Mouse (Mus musculus): Measurements from ENCODE around the gene Dscaml1. TPM values are rescaled to one million over a fixed set of nuclear protein-coding genes. Genes with fewer than 3 reads are reported as not detected.

Gene Dscaml1
- total RNA-seq, 2 experiments from 2014 or later, result 0.21 TPM; not detected in 1

DNA sequence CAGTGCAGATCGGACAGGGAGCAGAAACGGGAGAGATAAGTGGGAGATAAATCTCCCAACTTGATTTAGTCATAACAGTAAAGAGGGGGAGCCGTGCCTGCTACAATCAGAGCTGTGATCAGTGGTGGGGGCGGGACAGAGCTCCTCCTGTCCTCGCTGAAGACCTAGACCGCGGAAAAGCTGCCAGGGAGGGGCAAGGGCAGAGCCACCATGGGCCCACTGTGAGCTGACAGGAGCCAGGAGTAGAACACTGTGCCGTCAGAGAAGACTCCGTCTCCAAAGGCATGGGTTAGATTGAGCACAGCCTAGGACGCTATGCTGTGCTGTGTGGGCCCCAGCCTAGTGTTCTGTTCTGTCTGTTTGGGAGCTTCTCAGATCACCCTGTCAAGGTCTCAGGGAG is 72.8 kb downstream of the Dscaml1 start:
- DNase-seq, result no peak
- intact Hi-C loops (cut with DNase I; ENCODE audit: low total_unique reads), result no loop called here

DNA sequence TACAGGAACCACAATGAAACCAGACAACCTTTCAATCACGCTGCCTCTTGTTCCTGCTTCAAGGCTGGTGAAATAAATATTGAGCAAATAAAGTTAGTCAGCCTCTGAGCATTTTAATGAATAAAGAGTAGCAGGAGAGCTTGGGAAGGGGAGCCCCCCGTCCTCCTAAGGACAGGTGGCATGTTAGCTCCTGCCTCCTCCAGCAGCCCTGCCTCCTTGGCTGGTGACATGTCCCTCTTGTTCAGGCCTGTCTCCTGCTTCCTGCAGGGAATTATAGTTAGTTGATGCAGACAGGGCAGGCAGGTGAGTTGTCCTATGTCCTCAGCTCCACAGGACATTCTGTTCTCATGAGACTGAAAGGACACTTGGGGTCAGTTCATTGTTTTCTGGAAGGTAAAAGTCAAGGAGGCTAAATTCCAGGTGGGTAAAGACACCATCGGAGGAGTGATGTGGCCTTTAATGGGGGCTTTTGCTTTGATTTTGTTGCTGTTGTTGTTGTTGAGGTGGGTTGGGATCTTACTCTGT is 73.7 kb downstream of the Dscaml1 start:
- no peak for DNase-seq
- intact Hi-C loops (cut with DNase I; ENCODE audit: low total_unique reads), result no loop called here

- DNase-seq, result no peak
Measured at GRCm38 (mm10) chr9:45501295-45501927, 75.0 kb downstream of the Dscaml1 start.

GRCm38 (mm10) chr9:45501963-45502641 is 75.7 kb downstream of the Dscaml1 start:
- intact Hi-C loops (cut with DNase I; ENCODE audit: low total_unique reads), result no loop called here
- no peak for DNase-seq

More at GRCm38 (mm10) chr9:45501295-45501927, 75.0 kb downstream of the Dscaml1 start:
- intact Hi-C loops (cut with DNase I; ENCODE audit: low total_unique reads), result no loop called here

GRCm38 (mm10) chr9:45504977-45505376 is 78.5 kb downstream of the Dscaml1 start:
- intact Hi-C loops (cut with DNase I; ENCODE audit: low total_unique reads), result no loop called here
- no peak for DNase-seq

GRCm38 (mm10) chr9:45505487-45505939 is 79.1 kb downstream of the Dscaml1 start:
- no peak for DNase-seq
- intact Hi-C loops (cut with DNase I; ENCODE audit: low total_unique reads), result no loop called here

DNA sequence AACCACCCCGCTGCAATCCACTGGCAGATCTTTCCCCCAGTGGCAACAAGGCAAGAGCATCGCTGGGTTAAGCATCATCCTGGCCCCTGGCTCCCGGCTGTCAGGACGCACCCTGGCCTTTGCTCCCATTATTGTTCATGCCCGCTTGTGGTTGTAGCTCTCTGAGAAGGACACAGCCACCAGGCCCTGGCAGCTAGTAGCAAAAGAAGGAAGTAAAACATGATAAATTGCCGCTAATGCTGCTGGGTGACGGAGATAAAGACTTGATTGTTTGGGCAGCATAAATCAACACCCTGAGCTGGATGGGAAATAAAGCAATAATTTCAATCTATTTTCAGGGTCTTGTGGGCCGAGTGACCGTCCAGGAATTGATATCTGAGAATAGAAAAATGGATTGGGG is 81.1 kb downstream of the Dscaml1 start:
- no peak for DNase-seq
- intact Hi-C loops (cut with DNase I; ENCODE audit: low total_unique reads), result no loop called here

DNA sequence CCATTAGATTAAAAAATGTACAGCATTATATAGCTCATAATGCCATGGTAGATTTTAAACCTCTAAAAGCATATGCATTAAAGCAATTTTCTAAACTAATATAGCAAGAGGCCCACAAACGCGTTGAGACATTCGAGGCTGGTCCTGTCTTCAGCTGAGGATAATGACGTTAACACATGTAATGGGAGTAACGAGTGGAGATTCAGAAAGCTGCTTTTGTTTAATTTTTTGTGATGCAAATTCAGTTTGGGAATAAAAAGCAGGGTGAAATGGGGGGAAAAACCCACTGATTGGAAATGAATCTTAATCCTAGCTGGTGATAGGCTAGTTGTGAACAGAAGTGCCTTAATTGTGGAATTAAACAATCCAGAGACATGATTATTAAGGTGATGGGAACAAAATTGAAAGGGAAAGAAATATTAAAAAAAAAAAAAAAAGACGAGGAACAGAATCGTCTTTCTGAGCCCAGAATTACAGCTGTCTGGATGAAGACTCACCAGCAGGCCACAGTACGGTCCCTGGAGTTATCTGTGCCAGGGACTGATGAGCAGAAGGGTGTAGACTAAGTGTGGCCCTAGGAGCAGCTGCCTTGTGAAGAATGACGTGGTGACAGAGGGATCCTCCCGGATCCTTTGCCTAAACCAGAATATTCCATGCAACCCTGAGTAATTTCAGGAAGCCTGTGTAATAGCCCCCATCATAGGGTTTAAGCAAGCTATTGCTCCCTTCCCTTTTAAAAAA is 84.5 kb downstream of the Dscaml1 start:
- intact Hi-C loops (cut with DNase I; ENCODE audit: low total_unique reads), result no loop called here
- DNase-seq, result peak; percentile 9

DNA sequence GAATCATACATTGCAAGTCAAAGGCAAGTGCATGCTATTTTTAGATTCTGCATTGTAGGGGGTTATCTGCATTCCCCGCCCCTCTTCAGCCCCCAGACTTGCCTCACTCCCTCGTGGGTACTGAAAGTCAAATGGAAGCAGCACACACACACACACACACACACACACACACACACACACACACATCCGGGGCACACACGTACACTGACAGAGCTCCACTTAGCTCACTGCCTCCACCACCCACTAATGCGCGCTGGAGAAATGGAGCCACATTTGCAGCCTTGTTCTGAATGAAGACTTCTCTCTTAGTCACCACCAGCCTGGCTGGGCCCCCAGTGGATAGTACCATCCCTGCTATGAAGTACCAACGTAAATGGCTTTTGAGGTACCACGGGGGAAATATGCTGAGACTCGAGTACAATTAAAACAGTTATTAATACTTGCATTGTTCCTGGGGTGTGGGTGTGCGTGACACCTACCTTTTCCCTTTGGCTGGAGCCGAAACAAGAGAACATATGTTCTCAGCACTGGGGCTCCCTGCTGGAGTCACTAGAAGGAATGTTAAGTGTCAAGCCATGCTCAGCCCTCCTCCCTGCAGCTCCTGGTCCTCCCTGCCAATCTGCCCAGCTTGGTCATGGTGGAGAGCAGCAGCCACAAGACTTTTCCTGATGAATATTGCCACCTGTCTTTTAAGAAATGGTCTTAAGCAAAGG is 91.7 kb downstream of the Dscaml1 start:
- intact Hi-C loops (cut with DNase I; ENCODE audit: low total_unique reads), result no loop called here
- DNase-seq, result no peak

GRCm38 (mm10) chr9:45519841-45520240 is 93.4 kb downstream of the Dscaml1 start:
- no peak for DNase-seq
- intact Hi-C loops (cut with DNase I; ENCODE audit: low total_unique reads), result no loop called here

- intact Hi-C loops (cut with DNase I; ENCODE audit: low total_unique reads), result no loop called here
- DNase-seq, result no peak
Measured at GRCm38 (mm10) chr9:45522866-45523265, 96.4 kb downstream of the Dscaml1 start.

GRCm38 (mm10) chr9:45524505-45524904 is 98.1 kb downstream of the Dscaml1 start:
- intact Hi-C loops (cut with DNase I; ENCODE audit: low total_unique reads), result no loop called here
- DNase-seq, result no peak

DNA sequence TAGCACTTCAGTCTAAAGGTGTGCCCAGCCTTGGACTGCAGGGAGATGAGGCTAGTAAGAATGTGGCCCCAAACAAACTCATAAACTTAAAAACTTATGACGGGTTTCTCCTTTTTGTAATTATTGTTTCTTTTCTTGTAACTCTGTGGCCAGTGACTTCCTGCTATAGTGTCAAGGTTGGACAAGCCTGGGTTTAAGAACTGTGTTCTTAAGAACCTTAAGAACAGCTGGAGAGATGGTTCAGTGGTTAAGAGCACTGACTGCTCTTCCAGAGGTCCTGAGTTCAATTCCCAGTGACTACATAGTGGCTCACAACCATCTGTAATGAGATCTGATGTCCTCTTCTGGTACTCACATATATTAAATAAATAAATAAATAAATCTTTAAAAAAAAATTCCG is 106.8 kb downstream of the Dscaml1 start:
- intact Hi-C loops (cut with DNase I; ENCODE audit: low total_unique reads), result no loop called here
- no peak for DNase-seq

- intact Hi-C loops (cut with DNase I; ENCODE audit: low total_unique reads), result no loop called here
- no peak for DNase-seq
Measured at GRCm38 (mm10) chr9:45534472-45534988, 108.1 kb downstream of the Dscaml1 start.

- intact Hi-C loops (cut with DNase I; ENCODE audit: low total_unique reads), result no loop called here
- DNase-seq, result no peak
Measured at GRCm38 (mm10) chr9:45537649-45538048, 111.2 kb downstream of the Dscaml1 start.

DNA sequence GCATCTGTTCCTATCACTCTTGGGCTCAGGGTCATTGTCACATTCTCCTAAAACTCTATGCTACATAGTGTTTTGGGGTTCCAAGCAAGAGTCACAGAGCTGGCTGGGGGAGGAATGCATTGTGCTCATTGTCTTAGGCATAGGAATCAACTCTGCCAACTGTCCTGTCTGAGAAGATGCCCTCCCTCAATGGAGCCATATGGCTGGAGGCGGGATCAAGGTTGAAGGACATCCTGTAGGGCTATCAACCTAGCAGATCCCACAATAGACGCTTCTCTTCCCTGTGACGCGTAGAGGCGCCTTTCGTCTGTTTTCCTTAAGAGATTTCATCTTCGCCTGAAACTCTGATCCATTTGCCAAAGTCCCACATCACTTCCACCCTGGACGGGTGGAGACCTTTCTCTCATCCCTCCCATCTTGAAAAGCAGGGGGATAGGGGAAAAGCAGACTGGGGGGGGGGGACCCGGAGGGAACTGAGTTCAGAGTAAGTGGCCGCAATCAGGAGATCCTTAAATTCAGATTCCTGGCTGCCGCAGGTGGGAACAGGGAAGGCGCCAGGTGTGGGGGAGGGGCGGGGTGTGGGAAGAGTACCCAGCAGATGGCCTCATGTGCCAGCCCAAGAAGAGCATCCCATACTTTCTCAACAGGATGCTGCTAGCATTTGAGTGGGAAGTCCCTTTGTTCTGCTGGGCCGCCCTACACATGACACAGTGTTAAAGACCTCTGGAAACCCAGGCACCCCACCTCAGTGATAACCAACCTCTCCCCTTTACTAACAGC is 113.0 kb downstream of the Dscaml1 start:
- no peak for DNase-seq
- intact Hi-C loops (cut with DNase I; ENCODE audit: low total_unique reads), result no loop called here

DNA sequence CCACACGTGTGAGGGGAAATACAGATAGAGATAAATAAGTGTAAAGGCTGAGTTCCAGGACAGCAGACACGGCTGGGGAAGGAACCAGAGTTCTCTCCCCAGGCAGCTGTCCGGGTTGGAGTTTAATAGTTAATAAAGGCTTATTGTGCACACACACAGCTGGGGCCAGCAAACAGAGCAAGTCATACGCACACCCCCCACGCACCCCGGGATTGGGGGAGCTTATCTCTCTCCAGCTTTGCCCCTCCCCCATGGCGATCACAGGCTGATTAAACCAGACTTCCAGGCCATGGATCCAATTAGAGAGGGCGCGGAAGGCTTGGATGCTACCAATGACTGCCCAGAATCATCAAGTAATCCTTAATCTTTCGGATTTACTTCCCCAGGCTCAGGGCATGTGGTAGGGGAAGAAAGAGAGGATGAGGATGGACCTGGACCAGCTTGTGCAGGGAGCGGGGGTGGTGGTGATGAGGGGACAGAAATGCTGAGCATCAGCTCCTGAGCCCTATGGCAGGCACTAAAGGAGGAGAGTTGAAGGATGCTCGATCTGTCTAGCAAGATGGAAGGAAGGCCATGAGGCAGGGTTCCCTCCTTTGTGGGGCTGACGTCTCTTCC is 119.7 kb downstream of the Dscaml1 start:
- intact Hi-C loops (cut with DNase I; ENCODE audit: low total_unique reads), result no loop called here
- DNase-seq, result peak; percentile 44

DNA sequence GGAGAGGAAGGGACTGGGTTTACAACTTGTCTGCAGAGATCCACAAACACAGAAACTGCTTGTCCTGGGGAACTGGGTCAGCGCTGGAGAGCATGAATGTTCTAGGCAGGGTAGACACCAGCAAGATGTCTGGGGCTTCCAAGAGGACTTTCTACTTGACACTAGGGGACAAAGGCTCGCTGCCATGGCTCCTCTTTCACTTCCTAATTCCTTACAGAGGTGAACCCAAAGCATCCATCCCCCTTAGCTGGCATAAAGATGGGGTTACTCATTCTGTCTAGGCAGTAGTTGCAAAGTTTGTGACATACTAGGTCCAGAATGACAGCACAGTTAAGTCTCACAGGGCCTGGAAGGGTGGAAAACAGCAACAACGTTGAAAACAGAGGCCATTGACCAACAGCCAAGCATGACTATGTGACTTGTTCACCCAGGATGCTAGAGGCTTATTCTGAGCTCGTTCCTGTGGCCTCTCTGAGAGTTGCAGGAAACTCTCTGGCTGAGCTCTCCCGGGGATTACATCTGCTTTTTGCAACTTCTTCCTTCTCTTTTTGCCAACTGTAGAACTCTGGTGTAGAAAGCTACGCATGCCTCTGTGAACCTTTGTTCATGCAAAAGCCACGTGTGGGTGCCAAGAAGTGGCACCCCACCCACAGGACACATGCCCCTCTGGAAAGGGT is 120.6 kb downstream of the Dscaml1 start:
- DNase-seq, result peak; percentile 12

More for the DNA sequence above, 120.6 kb downstream of the Dscaml1 start:
- intact Hi-C loops (cut with DNase I; ENCODE audit: low total_unique reads), result no loop called here
